Mouse (Mus musculus): Measurements from ENCODE around the gene Oxa1l.

GRCm38 (mm10) chr14:54398528-54398916 lies 37.9 kb downstream of the Oxa1l start:
- TF ChIP-seq CTCF (IDR thresholded peaks at IDR 0.05 in 2 of 3, conservative IDR thresholded peaks at IDR 0.05 in 1 of 3; ENCODE audit: control insufficient read depth in 1 of 3, insufficient read depth in 1 of 3, low read depth in 2 of 3, low read length in 3 of 3, poor library complexity in 1 of 3, severe bottlenecking in 1 of 3) (no peak), ETS1 (IDR thresholded peaks at IDR 0.05; ENCODE audit: low read depth, low read length) (no peak), ZKSCAN1 (IDR thresholded peaks at IDR 0.05; ENCODE audit: low read depth, low read length) (no peak), POLR2A (IDR thresholded peaks at IDR 0.05; ENCODE audit: control insufficient read depth in 1 of 2, insufficient read depth in 1 of 2, low read depth in 1 of 2, low read length in 2 of 2, poor library complexity in 1 of 2) (no peak), ZNF384 (IDR thresholded peaks at IDR 0.05; ENCODE audit: low read depth, low read length) (no peak), MAFK (IDR thresholded peaks at IDR 0.05; ENCODE audit: borderline replicate concordance, low read depth, low read length) (no peak), POLR2AphosphoS5 (IDR thresholded peaks at IDR 0.05; ENCODE audit: borderline replicate concordance, low read depth, low read length) (no peak), GATA1 (IDR thresholded peaks at IDR 0.05; ENCODE audit: low read depth, low read length) (no peak), MAZ (IDR thresholded peaks at IDR 0.05; ENCODE audit: low read depth, low read length) (no peak), GABPA (IDR thresholded peaks at IDR 0.05; ENCODE audit: low read depth, low read length) (no peak), SMC3 (IDR thresholded peaks at IDR 0.05; ENCODE audit: low read depth, low read length) (no peak), MAX (IDR thresholded peaks at IDR 0.05; ENCODE audit: low read length) (no peak), TCF12 (IDR thresholded peaks at IDR 0.05; ENCODE audit: low read depth, low read length) (no peak)
